1 mouse cellular context compared by ENCODE assay signal in the genomic region with DNA sequence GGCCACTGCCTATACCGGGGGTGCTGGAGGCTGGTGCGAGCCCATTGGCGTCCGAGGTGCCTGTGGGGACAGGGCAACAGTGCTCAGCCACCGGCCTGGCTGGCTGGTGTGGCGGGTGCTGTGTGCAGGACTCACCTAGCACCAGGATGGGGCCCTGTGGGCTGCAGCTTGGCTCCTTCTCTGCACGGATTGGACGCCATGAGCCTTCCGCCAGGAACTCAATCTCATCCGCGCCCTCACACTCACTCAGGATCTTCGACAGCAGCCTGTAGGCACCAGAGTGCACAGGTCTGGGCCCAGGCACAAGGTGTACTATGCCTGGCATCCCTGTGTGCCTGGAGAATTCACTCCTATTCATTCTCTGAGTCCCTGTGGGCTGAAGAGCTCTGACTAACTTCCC.
TF ChIP-seq lines count a peak whose summit lies in the region.

No protein-coding gene starts in this region.

TF ChIP-seq in myocyte, 11 proteins besides CTCF, POLR2A, EP300 and RAD21:
- TF ChIP-seq MYOG (IDR thresholded peaks at IDR 0.05; ENCODE audit: control insufficient read depth in 1 of 3, insufficient read depth in 1 of 3, insufficient read length in 2 of 3, low read depth in 2 of 3) (no peak), POLR2AphosphoS2 (IDR thresholded peaks at IDR 0.05; ENCODE audit: insufficient read length, low read depth) (peak; percentile 39)
